ENCODE assay signal across 13 mouse cellular contexts in genomic region chr14:105556813-105557212, GRCm38 (mm10).
DNase-seq lines count a peak whose midpoint lies in the region; ATAC-seq and TF ChIP-seq lines count a peak whose summit lies in the region.
"Had no signal": no experiment of that assay in that cellular context is flagged by ENCODE, and none has a peak within 500 bp of the region (broad histone marks: within the 10 kb centered on the region; RNA-seq: fewer than 3 reads in every experiment).

No protein-coding gene starts in this region.

- H3K4me3 ChIP-seq in CH12.LX (replicated peaks in 1 of 3; ENCODE audit: low read depth in 2 of 3, low read length in 2 of 3, poor library complexity in 1 of 3) (no peak overlapping the region), MEL (ENCODE audit: control insufficient read depth in 1 of 2, insufficient read depth in 1 of 2, low read depth in 2 of 2, low read length in 2 of 2) (no peak overlapping the region)
- H3K4me3 ChIP-seq: embryonic facial prominence, embryonic 12.5 days; forebrain, embryonic 10.5 days; limb, embryonic 15.5 days; neural tube, embryonic 12.5 days had no signal

- H3K9me3 ChIP-seq in CH12.LX (replicated peaks; ENCODE audit: low read length): peaks cover 10% of the 10 kb centered on the region
- no peaks in the 10 kb centered on the region for H3K9me3 ChIP-seq in MEL (replicated peaks; ENCODE audit: insufficient read depth, low read length)
- H3K9me3 ChIP-seq: embryonic facial prominence, embryonic 12.5 days; forebrain, embryonic 10.5 days; limb, embryonic 15.5 days; neural tube, embryonic 12.5 days had no signal

- no peaks in the 10 kb centered on the region for H3K27me3 ChIP-seq in CH12.LX (replicated peaks)
- no peaks in the 10 kb centered on the region for H3K27me3 ChIP-seq in MEL (ENCODE audit: control insufficient read depth in 1 of 2, insufficient read depth in 2 of 2, low read length in 2 of 2)
- H3K27me3 ChIP-seq: embryonic facial prominence, embryonic 12.5 days; limb, embryonic 15.5 days; neural tube, embryonic 12.5 days had no signal

- H3K36me3 ChIP-seq in CH12.LX (replicated peaks in 1 of 2; ENCODE audit: control insufficient read depth in 1 of 2, insufficient read depth in 1 of 2, low read length in 1 of 2): no peaks in the 10 kb centered on the region
- H3K36me3 ChIP-seq in MEL (ENCODE audit: control insufficient read depth in 1 of 2, insufficient read depth in 2 of 2, low read length in 2 of 2): no peaks in the 10 kb centered on the region
- H3K36me3 ChIP-seq: embryonic facial prominence, embryonic 12.5 days; forebrain, embryonic 10.5 days; limb, embryonic 15.5 days; neural tube, embryonic 12.5 days had no signal

- peak; percentile 60 for ATAC-seq in common myeloid progenitor, adult 5-6 weeks (replicated peaks; ENCODE audit: low read depth, poor library complexity, severe bottlenecking)
- ATAC-seq: midbrain, embryonic 16.5 days had no signal

- in situ Hi-C loops in CH12.LX (cut with MboI; ENCODE audit: low pct_ligation_motif_present, low pct_unique_long_range_greater_than_20kb, low sequenced_read_pairs): no loop called here

- TF ChIP-seq POLR2A in CH12.LX (IDR thresholded peaks at IDR 0.05; ENCODE audit: low read depth, low read length) (no peak), MEL (IDR thresholded peaks at IDR 0.05; ENCODE audit: control insufficient read depth in 1 of 2, insufficient read depth in 1 of 2, low read depth in 1 of 2, low read length in 2 of 2, poor library complexity in 1 of 2) (no peak)

- no peak overlapping the region for H3K27ac ChIP-seq in CH12.LX (ENCODE audit: insufficient read depth, low read depth)
- H3K27ac ChIP-seq in MEL (ENCODE audit: control insufficient read depth, low read depth, low read length): no peak overlapping the region
- H3K27ac ChIP-seq: embryonic facial prominence, embryonic 12.5 days; forebrain, embryonic 10.5 days; limb, embryonic 15.5 days; neural tube, embryonic 12.5 days had no signal

- no peak for TF ChIP-seq EP300 in CH12.LX (IDR thresholded peaks at IDR 0.05; ENCODE audit: low read length)
- TF ChIP-seq EP300 in MEL (IDR thresholded peaks at IDR 0.05; ENCODE audit: low read depth in 1 of 2, low read length in 2 of 2): no peak

- H3K4me2 ChIP-seq in CH12.LX (ENCODE audit: insufficient read depth, low read depth, poor library complexity, severe bottlenecking): no peak overlapping the region
- H3K4me2 ChIP-seq: embryonic facial prominence, embryonic 12.5 days; limb, embryonic 15.5 days; neural tube, embryonic 12.5 days had no signal

- peak; percentile 8 for DNase-seq in kidney, adult 9 months
- DNase-seq in kidney, postnatal 10 days: no peak
- DNase-seq in CH12.LX (ENCODE audit: extremely low read depth): peak; percentile 2
- no peak for DNase-seq in MEL (ENCODE audit: low read depth, low spot score)
- no peak for DNase-seq in ovary, postnatal 10 days (ENCODE audit: low spot score)
- no peak for DNase-seq in cerebellum, adult 11 months
- DNase-seq: cerebellum, postnatal 10 days had no signal

- H3K9ac ChIP-seq in CH12.LX (ENCODE audit: insufficient read depth, low read depth) (no peak overlapping the region), MEL (ENCODE audit: control insufficient read depth, low read depth, low read length, poor library complexity, severe bottlenecking) (no peak overlapping the region)
- H3K9ac ChIP-seq: embryonic facial prominence, embryonic 12.5 days; limb, embryonic 15.5 days; neural tube, embryonic 12.5 days had no signal

- H3K4me1 ChIP-seq in CH12.LX (ENCODE audit: control insufficient read depth in 1 of 2, insufficient read depth in 2 of 2) (no peaks in the 10 kb centered on the region), MEL (ENCODE audit: control insufficient read depth in 1 of 2, insufficient read depth in 2 of 2, low read length in 2 of 2) (no peaks in the 10 kb centered on the region)
- H3K4me1 ChIP-seq: embryonic facial prominence, embryonic 12.5 days; forebrain, embryonic 10.5 days; limb, embryonic 15.5 days; neural tube, embryonic 12.5 days had no signal

- dilution Hi-C loops in CH12.LX (cut with MboI; ENCODE audit: extremely low pct_ligation_motif_present, extremely low pct_unique_long_range_greater_than_20kb, low sequenced_read_pairs): no loop called here

- H3K79me2 ChIP-seq in CH12.LX (replicated peaks; ENCODE audit: control insufficient read depth, extremely low read depth, insufficient read depth, poor library complexity, severe bottlenecking): no peaks in the 10 kb centered on the region
- no peaks in the 10 kb centered on the region for H3K79me2 ChIP-seq in MEL (ENCODE audit: control insufficient read depth, insufficient read depth, low read length, poor library complexity)

- TF ChIP-seq RAD21 in CH12.LX (IDR thresholded peaks at IDR 0.05; ENCODE audit: low read depth, low read length) (no peak; the same call in 1 of the 2 replicates), MEL (IDR thresholded peaks at IDR 0.05; ENCODE audit: low read depth, low read length) (peak; percentile 35)

- TF ChIP-seq CTCF in CH12.LX (conservative IDR thresholded peaks at IDR 0.05 in 1 of 2, IDR thresholded peaks at IDR 0.05 in 1 of 2; ENCODE audit: low read depth in 2 of 2, low read length in 2 of 2): no peak
- peak in 1 of 3 experiments; percentile 14; a peak in 1 of 6 replicates for TF ChIP-seq CTCF in MEL (IDR thresholded peaks at IDR 0.05 in 2 of 3, conservative IDR thresholded peaks at IDR 0.05 in 1 of 3; ENCODE audit: control insufficient read depth in 1 of 3, insufficient read depth in 1 of 3, low read depth in 2 of 3, low read length in 3 of 3, poor library complexity in 1 of 3, severe bottlenecking in 1 of 3)

TF ChIP-seq in CH12.LX, 34 proteins besides CTCF, POLR2A, EP300 and RAD21:
- TF ChIP-seq TCF12 (IDR thresholded peaks at IDR 0.05; ENCODE audit: low read depth, low read length) (no peak), E2F4 (IDR thresholded peaks at IDR 0.05; ENCODE audit: insufficient replicate concordance, low read depth, low read length) (no peak), ZMIZ1 (IDR thresholded peaks at IDR 0.05; ENCODE audit: low read depth, low read length) (no peak), IRF4 (IDR thresholded peaks at IDR 0.05; ENCODE audit: low read depth, low read length) (no peak), ELF1 (IDR thresholded peaks at IDR 0.05; ENCODE audit: low read depth, low read length) (no peak), ZC3H11A (IDR thresholded peaks at IDR 0.05; ENCODE audit: low read depth, low read length) (no peak), USF2 (conservative IDR thresholded peaks at IDR 0.05; ENCODE audit: low read depth, low read length) (no peak), HCFC1 (IDR thresholded peaks at IDR 0.05; ENCODE audit: low read depth, low read length) (no peak), RCOR1 (conservative IDR thresholded peaks at IDR 0.05; ENCODE audit: low read depth, low read length) (no peak), PAX5 (IDR thresholded peaks at IDR 0.05; ENCODE audit: low read length) (no peak), JUND (conservative IDR thresholded peaks at IDR 0.05; ENCODE audit: low read depth, low read length) (no peak), USF1 (IDR thresholded peaks at IDR 0.05; ENCODE audit: low read depth, low read length) (no peak)

TF ChIP-seq in MEL, 35 proteins besides CTCF, POLR2A, EP300 and RAD21:
- TF ChIP-seq SMC3 (IDR thresholded peaks at IDR 0.05; ENCODE audit: low read depth, low read length) (peak; percentile 19; the same call in 1 of the 2 replicates), MXI1 (IDR thresholded peaks at IDR 0.05; ENCODE audit: low read depth, low read length) (no peak)

Comparison
In these comparisons a context has a peak if more than half of its experiments do, and no peak if none do; other contexts are left out.
1. DNase-seq: peak in kidney, adult 9 months (single experiment) and CH12.LX (single experiment); none in kidney, postnatal 10 days (single experiment), MEL (single experiment), ovary, postnatal 10 days (single experiment) and cerebellum, adult 11 months (single experiment).